Mouse (Mus musculus): ENCODE measurements around the gene Tnfrsf8.

DNA sequence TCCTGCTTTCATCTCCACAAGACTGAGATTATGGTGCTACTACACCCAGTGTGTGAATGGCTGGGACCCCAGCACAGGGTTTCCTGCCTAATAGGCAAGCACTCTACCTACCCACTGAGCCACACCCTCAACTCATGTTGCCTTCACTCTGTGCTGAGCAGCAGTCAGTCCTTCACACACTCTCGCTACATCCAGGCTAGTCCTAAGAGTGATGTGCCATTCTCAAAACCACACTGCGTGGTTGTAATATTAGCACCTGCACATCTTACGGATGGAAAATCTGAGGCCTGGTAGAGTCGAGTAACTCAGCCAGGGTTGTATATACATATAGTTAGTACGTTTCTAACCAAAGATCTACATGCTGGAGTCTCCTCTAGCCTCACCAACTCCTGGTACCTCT is 40.1 kb downstream of the Tnfrsf8 start:
- TF ChIP-seq CHD2 (IDR thresholded peaks at IDR 0.05; ENCODE audit: low read length) (no peak), MAX (IDR thresholded peaks at IDR 0.05; ENCODE audit: low read length) (no peak), CTCF (conservative IDR thresholded peaks at IDR 0.05 in 1 of 2, IDR thresholded peaks at IDR 0.05 in 1 of 2; ENCODE audit: low read depth in 2 of 2, low read length in 2 of 2) (no peak), IRF4 (IDR thresholded peaks at IDR 0.05; ENCODE audit: low read depth, low read length) (no peak), MYC (IDR thresholded peaks at IDR 0.05; ENCODE audit: low read depth, low read length) (no peak), JUND (conservative IDR thresholded peaks at IDR 0.05; ENCODE audit: low read depth, low read length) (no peak), SIN3A (IDR thresholded peaks at IDR 0.05; ENCODE audit: low read length) (no peak), POLR2A (IDR thresholded peaks at IDR 0.05; ENCODE audit: low read depth, low read length) (no peak), ZKSCAN1 (IDR thresholded peaks at IDR 0.05; ENCODE audit: borderline replicate concordance, low read depth, low read length) (no peak), TBP (conservative IDR thresholded peaks at IDR 0.05; ENCODE audit: low read depth, low read length) (no peak), GABPA (IDR thresholded peaks at IDR 0.05; ENCODE audit: insufficient replicate concordance, low read depth, low read length) (no peak), NRF1 (IDR thresholded peaks at IDR 0.05; ENCODE audit: low read depth, low read length) (no peak), MXI1 (IDR thresholded peaks at IDR 0.05; ENCODE audit: low read depth, low read length) (no peak)
